Comparison of ENCODE assay signal across 24 mouse cellular contexts in the genomic region with DNA sequence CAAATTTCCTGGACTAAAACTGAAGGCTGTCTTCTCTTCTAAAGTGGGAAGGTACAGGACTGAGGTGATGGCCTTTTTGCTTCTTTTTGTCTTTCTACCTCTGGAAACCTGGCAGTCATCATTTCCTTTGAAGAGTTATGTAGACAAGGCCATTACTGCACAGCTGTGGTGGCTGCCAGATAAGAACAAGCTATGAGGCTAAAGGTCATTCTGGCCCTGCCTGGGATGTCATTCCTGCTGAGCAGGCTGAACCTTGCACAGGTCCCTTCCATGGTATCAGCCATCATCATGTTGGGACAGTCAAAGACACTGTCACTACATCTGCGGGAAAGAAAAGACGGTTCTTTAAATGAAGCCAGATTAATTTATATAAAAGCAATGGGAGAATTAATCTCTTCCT.
"Had no signal": no experiment of that assay in that cellular context is flagged by ENCODE, and none has a peak within 500 bp of the region (broad histone marks: within the 10 kb centered on the region; RNA-seq: fewer than 3 reads in every experiment).

No protein-coding gene starts in this region.

- DNase-seq: gastrocnemius, adult 2 months; gastrocnemius, postnatal 14 days; gastrocnemius, postnatal 36 days; heart, adult 11 months; heart, adult 2 months; heart, postnatal 14 days; heart, postnatal 36 days; kidney, adult 18-20 months; kidney, adult 8-10 months; kidney, postnatal 10 days; kidney, postnatal 4 days; liver; liver, embryonic 13.5 days had no signal

- H3K4me1 ChIP-seq: heart, embryonic 13.5 days; heart, embryonic 15.5 days; hindbrain, embryonic 13.5 days; hindbrain, embryonic 15.5 days; liver, embryonic 13.5 days; liver, embryonic 15.5 days had no signal

- H3K4me3 ChIP-seq: gastrocnemius, adult 2 months; heart, adult 2 months; heart, embryonic 13.5 days; heart, embryonic 15.5 days; hindbrain, embryonic 13.5 days; hindbrain, embryonic 15.5 days; layer of hippocampus, adult 2 months; left cerebral cortex, adult 2 months; limb, embryonic 10.5 days; limb, embryonic 12.5 days; liver, embryonic 13.5 days; liver, embryonic 15.5 days had no signal

- H3K27ac ChIP-seq: gastrocnemius, adult 2 months; heart, adult 2 months; heart, embryonic 13.5 days; heart, embryonic 15.5 days; hindbrain, embryonic 13.5 days; hindbrain, embryonic 15.5 days; hindbrain, postnatal 0 days; layer of hippocampus, adult 2 months; left cerebral cortex, adult 2 months; limb, embryonic 10.5 days; limb, embryonic 12.5 days; liver, embryonic 13.5 days; liver, embryonic 15.5 days had no signal

- H3K4me2 ChIP-seq: heart, embryonic 11.5 days; heart, embryonic 13.5 days; heart, embryonic 15.5 days; hindbrain, embryonic 13.5 days; hindbrain, embryonic 15.5 days; limb, embryonic 12.5 days; liver, embryonic 13.5 days; liver, embryonic 15.5 days had no signal

- H3K9ac ChIP-seq: heart, embryonic 13.5 days; heart, embryonic 15.5 days; hindbrain, embryonic 13.5 days; hindbrain, embryonic 15.5 days; limb, embryonic 12.5 days; liver, embryonic 13.5 days; liver, embryonic 15.5 days had no signal

- ATAC-seq: hindbrain, postnatal 0 days had no signal

- H3K27me3 ChIP-seq: heart, embryonic 13.5 days; heart, embryonic 15.5 days; hindbrain, embryonic 13.5 days; hindbrain, embryonic 15.5 days; limb, embryonic 12.5 days; liver, embryonic 13.5 days; liver, embryonic 15.5 days had no signal

- H3K9me3 ChIP-seq: heart, embryonic 13.5 days; heart, embryonic 15.5 days; hindbrain, embryonic 13.5 days; hindbrain, embryonic 15.5 days; limb, embryonic 10.5 days; limb, embryonic 12.5 days; liver, embryonic 13.5 days; liver, embryonic 15.5 days had no signal

- H3K36me3 ChIP-seq: heart, embryonic 13.5 days; heart, embryonic 15.5 days; hindbrain, embryonic 13.5 days; hindbrain, embryonic 15.5 days; limb, embryonic 10.5 days; limb, embryonic 12.5 days; liver, embryonic 13.5 days; liver, embryonic 15.5 days had no signal
